Mouse (Mus musculus): ENCODE measurements around the gene Akap13. TPM values are rescaled to one million over a fixed set of nuclear protein-coding genes. Genes with fewer than 3 reads are reported as not detected.

Akap13 gene
- polyA plus RNA-seq, 1 experiment from 2014 or later, result 32.3 TPM

DNA sequence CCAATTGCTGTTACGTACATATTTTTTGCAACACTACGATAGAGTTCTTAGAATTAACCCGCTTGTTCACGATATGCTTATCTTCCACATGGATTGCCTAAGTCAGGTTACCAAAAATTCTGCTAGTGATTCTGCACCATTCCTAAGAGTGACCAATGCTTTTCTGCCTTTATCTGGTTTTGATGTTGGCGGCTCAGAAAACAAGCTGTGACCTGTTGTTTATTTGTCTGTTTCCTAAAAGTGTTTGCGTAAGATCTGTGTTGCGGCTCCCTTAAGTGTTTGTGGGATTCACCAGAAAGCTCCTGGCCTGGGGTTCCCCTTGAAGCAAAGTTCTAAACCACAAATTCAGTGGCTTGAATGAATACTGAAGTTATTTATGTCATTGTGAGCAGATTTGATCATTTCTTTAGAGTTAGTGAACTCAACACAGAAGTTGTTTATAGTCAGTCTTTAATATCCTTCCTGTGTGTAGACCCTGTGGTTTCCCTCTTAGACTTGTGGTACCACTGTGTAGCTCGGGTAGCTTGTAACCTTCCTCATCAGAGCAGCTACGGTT is 201.0 kb downstream of the Akap13 start:
- H3K27ac ChIP-seq, result no peak overlapping the region
- no peak overlapping the region for H3K9ac ChIP-seq
- no peaks in the 10 kb centered on the region for H3K36me3 ChIP-seq
- H3K9me3 ChIP-seq (replicated peaks), result no peaks in the 10 kb centered on the region
- H3K4me2 ChIP-seq (replicated peaks), result no peak overlapping the region
- H3K4me3 ChIP-seq, result no peak overlapping the region
- no peaks in the 10 kb centered on the region for H3K4me1 ChIP-seq
- WGBS, result 89% methylated on average over 9 of the region's 9 CpGs
- ATAC-seq (ENCODE audit: low FRiP score), result no peak
- no peaks in the 10 kb centered on the region for H3K27me3 ChIP-seq

DNA sequence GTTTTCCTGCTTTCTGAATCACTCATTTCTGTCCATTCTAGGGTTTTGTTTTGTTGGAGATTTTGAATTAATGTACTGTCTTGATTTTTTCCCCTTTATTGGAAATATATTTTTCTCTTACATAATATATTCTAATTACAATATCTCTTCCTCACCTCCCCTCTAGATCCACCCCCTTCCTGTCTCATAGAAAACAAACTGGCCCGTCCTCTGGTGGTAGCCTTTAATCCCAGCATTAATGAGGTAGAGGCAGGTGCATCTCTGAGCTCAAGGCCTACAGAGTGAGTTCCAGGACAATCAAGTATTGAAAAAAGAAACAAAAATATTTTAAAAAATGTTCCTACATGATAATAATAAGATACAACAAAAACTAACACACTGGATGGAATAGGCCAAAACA is 201.6 kb downstream of the Akap13 start:
- WGBS, result 77% methylated on average over 1 of the region's 1 CpGs
- Histone ChIP-seq H3K4me1 (no peaks in the 10 kb centered on the region), H3K9me3 (replicated peaks) (no peaks in the 10 kb centered on the region), H3K4me3 (no peak overlapping the region), H3K4me2 (replicated peaks) (no peak overlapping the region), H3K36me3 (no peaks in the 10 kb centered on the region), H3K27me3 (no peaks in the 10 kb centered on the region), H3K9ac (no peak overlapping the region), H3K27ac (no peak overlapping the region)
- no peak for ATAC-seq (ENCODE audit: low FRiP score)

DNA sequence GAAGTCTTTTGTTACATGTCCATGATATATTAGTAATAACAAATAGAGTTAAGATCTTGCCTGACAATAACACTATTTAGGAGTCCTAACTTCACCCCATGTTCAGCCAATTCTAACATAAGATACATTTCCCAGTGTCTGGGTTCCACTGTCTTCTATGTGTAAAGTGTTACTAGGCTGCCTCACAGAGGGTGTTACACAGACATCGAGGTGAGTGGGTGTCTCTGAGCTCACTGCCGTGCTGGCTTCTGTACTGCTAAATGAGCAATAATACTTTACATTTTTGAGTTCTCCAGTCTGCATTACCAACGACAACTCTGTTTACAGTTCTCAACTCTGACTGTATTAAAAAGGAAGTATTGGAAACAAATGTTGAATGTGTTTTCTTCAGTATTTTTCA is 209.1 kb downstream of the Akap13 start:
- Histone ChIP-seq H3K4me1 (no peaks in the 10 kb centered on the region), H3K27me3 (no peaks in the 10 kb centered on the region), H3K9ac (no peak overlapping the region), H3K9me3 (replicated peaks) (no peaks in the 10 kb centered on the region), H3K27ac (no peak overlapping the region), H3K4me3 (no peak overlapping the region), H3K36me3 (0 out of 2 replicates have a peak, but pooled peaks cover 4% of the 10 kb centered on the region), H3K4me2 (replicated peaks) (no peak overlapping the region)
- ATAC-seq (ENCODE audit: low FRiP score), result no peak
- WGBS, result 91% methylated on average over 3 of the region's 3 CpGs

DNA sequence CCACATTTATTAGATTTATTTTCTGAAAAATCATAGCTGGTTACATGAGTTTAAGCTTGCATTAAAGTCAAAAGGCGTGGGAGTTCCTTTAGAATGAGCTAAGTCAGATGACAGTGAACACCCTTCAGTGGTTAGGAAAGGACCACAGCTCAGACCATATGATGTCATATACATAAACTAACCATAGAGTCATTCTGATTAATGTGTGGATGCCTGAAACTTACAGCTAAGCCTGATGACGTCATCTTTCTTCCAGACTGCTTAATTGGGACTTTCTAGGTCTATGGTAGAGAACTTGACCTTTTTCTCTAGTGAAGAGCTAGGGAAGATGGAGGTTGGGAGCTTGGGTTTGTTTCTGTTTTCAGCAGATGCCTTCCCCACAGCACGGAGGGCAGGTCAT is 211.6 kb downstream of the Akap13 start:
- Histone ChIP-seq H3K9me3 (replicated peaks) (no peaks in the 10 kb centered on the region), H3K9ac (no peak overlapping the region), H3K4me2 (replicated peaks) (no peak overlapping the region), H3K36me3 (0 out of 2 replicates have a peak, but pooled peaks cover 4% of the 10 kb centered on the region), H3K4me3 (no peak overlapping the region), H3K27me3 (no peaks in the 10 kb centered on the region), H3K27ac (no peak overlapping the region), H3K4me1 (no peaks in the 10 kb centered on the region)
- 94% methylated on average over 3 of the region's 3 CpGs for WGBS
- ATAC-seq (ENCODE audit: low FRiP score), result no peak

DNA sequence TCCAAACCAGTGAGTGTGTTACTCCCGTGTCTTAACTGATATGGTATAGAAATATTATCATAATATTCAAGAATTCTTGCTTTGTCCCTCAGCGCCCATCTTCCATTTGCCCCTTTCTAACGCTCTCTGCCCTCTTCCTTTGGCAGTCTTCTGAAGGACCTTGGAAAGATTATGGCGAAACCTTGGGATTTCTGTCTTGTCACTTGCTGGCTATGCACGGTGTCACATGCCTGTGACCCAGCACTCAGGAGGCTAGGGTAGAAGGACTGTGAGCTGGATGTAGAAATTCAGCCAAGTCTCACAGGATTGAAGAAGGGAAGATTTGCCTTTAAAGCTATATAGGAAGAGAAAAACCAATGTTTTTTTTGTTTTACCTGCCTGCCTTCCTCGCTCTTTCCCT is 212.2 kb downstream of the Akap13 start:
- Histone ChIP-seq H3K4me3 (no peak overlapping the region), H3K36me3 (0 out of 2 replicates have a peak, but pooled peaks cover 4% of the 10 kb centered on the region), H3K27ac (no peak overlapping the region), H3K4me2 (replicated peaks) (no peak overlapping the region), H3K4me1 (no peaks in the 10 kb centered on the region), H3K9ac (no peak overlapping the region), H3K27me3 (no peaks in the 10 kb centered on the region), H3K9me3 (replicated peaks) (no peaks in the 10 kb centered on the region)
- WGBS, result 94% methylated on average over 6 of the region's 6 CpGs
- no peak for ATAC-seq (ENCODE audit: low FRiP score)

DNA sequence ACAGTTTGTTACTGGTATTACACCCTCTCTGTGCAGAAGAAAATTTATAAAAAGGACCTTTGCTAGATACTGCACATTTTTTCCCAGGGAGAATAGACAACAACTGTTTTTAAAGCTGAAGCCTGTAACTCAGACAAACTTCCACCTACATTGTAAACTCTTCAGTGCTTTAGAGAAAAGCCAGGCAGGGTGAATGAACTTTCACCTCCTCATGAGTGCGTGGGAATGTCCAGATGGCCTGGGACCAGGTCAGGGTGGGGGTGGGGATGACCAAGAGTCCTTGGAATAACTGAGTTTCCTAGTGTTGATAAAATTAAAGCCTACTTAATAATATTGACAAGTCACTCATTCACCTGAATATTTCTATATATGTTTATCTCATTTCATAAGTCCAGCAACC is 213.1 kb downstream of the Akap13 start:
- no peaks in the 10 kb centered on the region for H3K27me3 ChIP-seq
- H3K4me1 ChIP-seq, result no peaks in the 10 kb centered on the region
- H3K27ac ChIP-seq, result no peak overlapping the region
- no peak overlapping the region for H3K4me2 ChIP-seq (replicated peaks)
- no peaks in the 10 kb centered on the region for H3K9me3 ChIP-seq (replicated peaks)
- no peak overlapping the region for H3K4me3 ChIP-seq
- 0 out of 2 replicates have a peak, but pooled peaks cover 4% of the 10 kb centered on the region for H3K36me3 ChIP-seq
- ATAC-seq (ENCODE audit: low FRiP score), result no peak
- H3K9ac ChIP-seq, result no peak overlapping the region
- WGBS, result 46% methylated on average over 1 of the region's 1 CpGs

DNA sequence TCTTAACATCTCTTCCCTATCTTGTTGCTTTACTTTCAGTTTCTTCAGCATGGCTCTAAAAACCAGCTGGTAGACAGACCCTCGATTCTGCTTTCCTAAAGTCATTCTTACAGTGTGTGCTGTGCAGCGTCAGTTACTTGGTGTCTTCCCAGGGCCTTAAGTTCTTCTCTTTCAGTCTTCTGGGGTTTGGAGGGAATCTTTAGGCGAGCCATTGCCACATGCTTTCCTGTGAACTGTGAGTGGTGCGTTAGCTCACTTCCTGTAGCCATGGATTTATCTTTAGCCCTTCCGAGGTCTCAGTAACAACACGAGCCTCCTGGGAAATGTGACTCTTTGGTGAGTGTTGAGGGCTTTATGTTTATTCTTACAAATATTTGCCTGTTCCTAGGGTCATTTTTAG is 214.1 kb downstream of the Akap13 start:
- Histone ChIP-seq H3K36me3 (no peaks in the 10 kb centered on the region), H3K4me3 (no peak overlapping the region), H3K27me3 (no peaks in the 10 kb centered on the region), H3K9me3 (replicated peaks) (no peaks in the 10 kb centered on the region), H3K4me2 (replicated peaks) (no peak overlapping the region), H3K27ac (no peak overlapping the region), H3K9ac (no peak overlapping the region), H3K4me1 (no peaks in the 10 kb centered on the region)
- no peak for ATAC-seq (ENCODE audit: low FRiP score)
- WGBS, result 75% methylated on average over 6 of the region's 6 CpGs

DNA sequence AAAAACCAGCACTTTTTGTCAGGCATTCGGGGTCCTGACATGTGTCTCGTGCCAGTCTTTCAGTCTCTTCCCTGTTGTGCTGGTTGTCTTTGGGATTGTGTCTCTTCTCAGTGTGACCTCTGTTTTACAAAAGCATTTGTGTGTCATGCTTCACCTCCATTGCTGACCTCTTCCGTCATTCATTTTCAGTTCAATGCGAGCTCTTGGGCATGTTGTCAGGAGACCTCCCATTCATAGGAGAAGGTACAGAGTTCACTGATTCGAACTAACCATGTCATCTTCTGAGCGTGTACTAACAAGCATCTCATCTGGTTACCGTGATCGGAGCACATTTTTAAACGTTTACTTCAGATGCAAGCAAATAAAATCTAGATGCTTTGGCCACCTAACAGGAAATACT is 224.3 kb downstream of the Akap13 start:
- H3K4me2 ChIP-seq (replicated peaks), result no peak overlapping the region
- no peaks in the 10 kb centered on the region for H3K27me3 ChIP-seq
- no peak for ATAC-seq (ENCODE audit: low FRiP score)
- no peak overlapping the region for H3K27ac ChIP-seq
- no peaks in the 10 kb centered on the region for H3K4me1 ChIP-seq
- H3K36me3 ChIP-seq, result 0 out of 2 replicates have a peak, but pooled peaks cover 2% of the 10 kb centered on the region
- H3K4me3 ChIP-seq, result no peak overlapping the region
- H3K9me3 ChIP-seq (replicated peaks), result no peaks in the 10 kb centered on the region
- 33% methylated on average over 9 of the region's 9 CpGs for WGBS
- no peak overlapping the region for H3K9ac ChIP-seq

DNA sequence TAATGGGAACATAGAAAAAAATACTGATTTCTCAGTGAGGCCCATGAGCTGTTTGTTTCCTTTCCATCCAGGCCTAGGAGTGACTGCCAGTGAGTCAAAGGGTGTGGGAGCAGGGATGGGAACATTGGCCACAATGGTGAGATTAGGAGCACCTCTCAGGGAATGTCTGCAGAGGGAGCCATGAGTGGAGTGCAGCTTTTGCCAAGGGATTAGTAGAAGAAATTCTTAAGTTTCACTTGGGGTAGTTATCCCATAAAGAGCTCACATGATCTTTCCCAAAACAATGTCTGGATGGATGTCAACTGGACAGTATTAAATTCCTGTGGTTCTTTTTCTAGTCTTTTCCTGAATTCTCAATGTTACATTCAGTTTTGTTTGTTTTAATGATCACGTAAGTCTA is 227.6 kb downstream of the Akap13 start:
- ATAC-seq (ENCODE audit: low FRiP score), result no peak
- Histone ChIP-seq H3K4me2 (replicated peaks) (no peak overlapping the region), H3K4me3 (no peak overlapping the region), H3K9me3 (replicated peaks) (no peaks in the 10 kb centered on the region), H3K27me3 (no peaks in the 10 kb centered on the region), H3K27ac (no peak overlapping the region), H3K4me1 (no peaks in the 10 kb centered on the region), H3K36me3 (0 out of 2 replicates have a peak, but pooled peaks cover 1% of the 10 kb centered on the region), H3K9ac (no peak overlapping the region)
- 95% methylated on average over 1 of the region's 1 CpGs for WGBS

DNA sequence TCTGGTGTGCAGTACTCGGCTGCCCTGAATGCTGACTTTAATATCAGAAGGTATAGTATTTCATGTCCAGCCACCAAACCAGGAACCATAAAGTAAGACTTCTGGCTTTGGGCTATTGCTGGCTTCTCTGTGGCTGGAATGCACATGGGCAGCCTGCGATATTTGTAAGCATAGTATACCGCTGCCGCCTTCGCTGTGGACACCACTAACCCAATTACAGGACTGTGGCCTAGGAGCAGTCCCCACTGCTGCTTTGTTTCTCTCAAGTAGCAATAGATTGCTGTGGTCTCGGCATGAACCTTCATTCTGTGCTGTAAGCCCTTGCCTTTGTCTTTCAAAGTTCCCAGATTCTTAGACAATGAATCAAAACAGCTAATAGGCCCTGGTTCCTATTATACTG is 228.1 kb downstream of the Akap13 start:
- Histone ChIP-seq H3K4me1 (no peaks in the 10 kb centered on the region), H3K36me3 (no peaks in the 10 kb centered on the region), H3K4me3 (no peak overlapping the region), H3K9me3 (replicated peaks) (no peaks in the 10 kb centered on the region), H3K4me2 (replicated peaks) (no peak overlapping the region), H3K9ac (no peak overlapping the region), H3K27me3 (no peaks in the 10 kb centered on the region), H3K27ac (no peak overlapping the region)
- WGBS, result 74% methylated on average over 6 of the region's 6 CpGs
- ATAC-seq (ENCODE audit: low FRiP score), result no peak

DNA sequence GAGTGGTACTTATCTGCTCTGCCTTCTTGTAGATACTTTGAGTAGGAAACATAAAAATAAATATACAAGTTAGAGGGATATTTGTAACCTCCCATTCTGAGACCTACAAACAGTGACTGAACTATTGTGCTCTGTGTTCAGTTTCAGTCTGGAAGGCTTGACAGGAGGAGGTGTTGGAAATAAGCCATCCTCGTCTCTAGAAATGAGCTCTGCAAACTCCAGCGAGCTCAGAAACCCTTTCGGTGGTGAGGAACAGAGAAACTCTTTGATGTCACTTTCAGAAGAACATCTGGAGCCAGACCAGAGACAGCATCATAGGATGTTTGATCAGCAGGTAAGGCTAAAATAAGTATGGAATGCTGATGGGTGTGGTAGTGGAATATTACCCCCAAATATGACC is 229.6 kb downstream of the Akap13 start:
- no peaks in the 10 kb centered on the region for H3K4me1 ChIP-seq
- peaks cover 5% of the 10 kb centered on the region; the same call in 1 of the 2 replicates for H3K36me3 ChIP-seq
- no peaks in the 10 kb centered on the region for H3K27me3 ChIP-seq
- WGBS, result 91% methylated on average over 3 of the region's 3 CpGs
- H3K9ac ChIP-seq, result no peak overlapping the region
- no peaks in the 10 kb centered on the region for H3K9me3 ChIP-seq (replicated peaks)
- no peak overlapping the region for H3K4me2 ChIP-seq (replicated peaks)
- H3K4me3 ChIP-seq, result no peak overlapping the region
- no peak overlapping the region for H3K27ac ChIP-seq
- ATAC-seq (ENCODE audit: low FRiP score), result no peak

DNA sequence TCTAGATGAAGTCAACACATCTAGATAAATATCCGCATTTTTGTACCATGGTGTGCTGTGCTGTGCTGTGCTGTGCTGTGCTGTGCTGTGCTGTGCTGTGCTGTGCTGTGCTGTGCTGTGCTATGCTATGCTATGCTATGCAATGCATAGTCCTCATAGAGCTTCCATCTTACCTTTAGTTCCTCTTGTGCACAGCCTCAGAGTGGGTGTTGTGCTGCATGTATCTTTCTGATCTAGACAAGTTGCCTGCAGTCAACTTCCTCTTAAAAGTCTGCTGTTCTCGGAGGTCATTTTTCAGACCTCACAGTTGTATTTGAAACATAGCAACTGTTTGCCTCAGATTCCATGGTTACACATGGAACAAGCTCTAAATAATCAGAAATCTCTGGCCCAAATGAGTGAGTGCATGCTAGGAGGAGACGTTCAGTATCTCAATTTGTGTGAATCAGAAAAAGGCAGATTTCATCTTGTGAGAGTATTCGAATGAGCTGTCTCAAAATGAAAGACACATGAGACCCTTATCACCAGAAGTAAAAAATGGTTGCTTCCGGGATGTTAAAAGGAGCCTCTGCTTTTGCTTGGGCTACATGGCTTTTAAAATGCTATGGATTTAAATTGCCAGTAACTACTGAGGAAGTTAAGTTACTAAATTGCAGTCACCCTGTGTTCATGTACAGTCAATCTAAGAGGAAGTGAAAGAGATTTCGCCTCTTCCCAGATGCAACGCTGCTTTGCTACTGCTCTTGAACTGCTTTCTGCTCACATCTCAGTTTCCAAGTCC is 230.9 kb downstream of the Akap13 start:
- Histone ChIP-seq H3K4me2 (replicated peaks) (no peak overlapping the region), H3K27ac (no peak overlapping the region)
- WGBS, result 94% methylated on average over 7 of the region's 7 CpGs

DNA sequence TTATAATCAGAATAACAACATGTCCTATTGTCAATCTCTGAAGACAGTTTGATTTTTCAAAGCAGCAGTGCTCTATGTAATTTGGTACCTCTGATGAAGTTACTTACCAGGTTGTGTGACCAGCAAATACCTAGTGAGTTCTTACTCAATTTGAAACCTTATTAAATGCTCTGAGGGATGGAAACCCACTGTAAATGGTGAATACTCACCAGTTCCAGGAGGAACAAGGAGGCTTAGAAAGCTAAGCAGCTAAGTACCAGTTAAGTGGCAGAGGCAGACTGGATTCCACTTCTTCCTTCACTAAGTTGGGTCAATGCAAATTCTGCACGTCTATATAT is 231.5 kb downstream of the Akap13 start:
- H3K9ac ChIP-seq, result no peak overlapping the region
- no peak overlapping the region for H3K27ac ChIP-seq
- no peak overlapping the region for H3K4me2 ChIP-seq (replicated peaks)
- ATAC-seq (ENCODE audit: low FRiP score), result no peak
- H3K27me3 ChIP-seq, result no peaks in the 10 kb centered on the region
- H3K4me1 ChIP-seq, result no peaks in the 10 kb centered on the region
- no peak overlapping the region for H3K4me3 ChIP-seq
- H3K36me3 ChIP-seq, result peaks cover 5% of the 10 kb centered on the region; the same call in 1 of the 2 replicates
- H3K9me3 ChIP-seq (replicated peaks), result no peaks in the 10 kb centered on the region
- 91% methylated on average over 1 of the region's 1 CpGs for WGBS

More for the DNA sequence above, 230.9 kb downstream of the Akap13 start:
- no peak overlapping the region for H3K9ac ChIP-seq
- no peak for ATAC-seq (ENCODE audit: low FRiP score)
- no peaks in the 10 kb centered on the region for H3K27me3 ChIP-seq
- no peak overlapping the region for H3K4me3 ChIP-seq
- H3K4me1 ChIP-seq, result no peaks in the 10 kb centered on the region
- H3K9me3 ChIP-seq (replicated peaks), result no peaks in the 10 kb centered on the region
- peaks cover 5% of the 10 kb centered on the region; the same call in 1 of the 2 replicates for H3K36me3 ChIP-seq
